Mouse (Mus musculus) forebrain, embryonic 10.5 days (tissue): ENCODE measurements around the gene Aox1. TPM values are rescaled to one million over a fixed set of nuclear protein-coding genes. Genes with fewer than 3 reads are reported as not detected.
A peak's percentile ranks its signal among the peaks of the same experiment; 100 is the strongest.

Source experiments
- DNase-seq: peaks from one replicate; pipeline ENCODE4 v3.0.0-alpha.2; 2017; ENCODE audit warnings: low spot score; ENCODE audit errors: extremely low spot score
- H3K27ac ChIP-seq: fragments of 300-500 bp; sonication (generic); 2 replicates; pipeline ENCODE4 v1.5.1; 2016; ENCODE audit warnings: mild to moderate bottlenecking
- H3K27me3 ChIP-seq: fragments of 300-500 bp; sonication (generic); 2 replicates; pipeline ENCODE4 v1.6.1; 2016; ENCODE audit warnings: mild to moderate bottlenecking; ENCODE audit not compliant: poor library complexity, severe bottlenecking
- H3K36me3 ChIP-seq: fragments of 300-500 bp; sonication (generic); replicated peaks from 2 replicates; pipeline ENCODE4 v1.6.1; 2016; ENCODE audit warnings: mild to moderate bottlenecking, moderate library complexity
- H3K4me1 ChIP-seq: fragments of 300-500 bp; sonication (generic); 2 replicates; pipeline ENCODE4 v1.6.1; 2016
- H3K4me3 ChIP-seq: fragments of 300-500 bp; sonication (generic); 2 replicates; pipeline ENCODE4 v1.5.1; 2016; ENCODE audit warnings: mild to moderate bottlenecking, moderate library complexity
- H3K9me3 ChIP-seq: fragments of 300-500 bp; sonication (generic); 2 replicates; pipeline ENCODE4 v1.6.1; 2016; ENCODE audit warnings: mild to moderate bottlenecking, moderate library complexity
- WGBS: fragments of 180-500 bp; shearing (Covaris S2); methylation state at CpG from one replicate; pipeline ENCODE4 v1.1.7; 2016; 5-methylcytosine and 5-hydroxymethylcytosine counted together
- polyA plus RNA-seq: library from polyadenylated mRNA; unstranded; fragments of >200 nt; fragmentation: Nextera tagmentation; extraction: Ambion mirVana; gene quantifications from 2 replicates; pipeline ENCODE4 v1.2.1, GENCODE M21; 2016

The Aox1 gene
- polyA plus RNA-seq, 1 experiment from 2014 or later, result 0.07 TPM

GRCm38 (mm10) chr1:58091992-58092560 lies 62.3 kb downstream of the Aox1 start:
- H3K9me3 ChIP-seq, result no peaks in the 10 kb centered on the region
- DNase-seq, result no peak
- no peak overlapping the region for H3K27ac ChIP-seq
- H3K36me3 ChIP-seq, result no peaks in the 10 kb centered on the region
- H3K27me3 ChIP-seq, result no peaks in the 10 kb centered on the region
- no peak overlapping the region for H3K4me3 ChIP-seq
- no peaks in the 10 kb centered on the region for H3K4me1 ChIP-seq
- WGBS, result 81% methylated on average over 2 of the region's 2 CpGs

GRCm38 (mm10) chr1:58097338-58097737 lies 67.6 kb downstream of the Aox1 start:
- Histone ChIP-seq H3K4me3 (no peak overlapping the region), H3K4me1 (no peaks in the 10 kb centered on the region), H3K36me3 (no peaks in the 10 kb centered on the region), H3K27me3 (no peaks in the 10 kb centered on the region), H3K9me3 (no peaks in the 10 kb centered on the region), H3K27ac (no peak overlapping the region)
- 94% methylated on average over 6 of the region's 6 CpGs for WGBS
- DNase-seq, result no peak

- H3K27ac ChIP-seq, result no peak overlapping the region
- H3K9me3 ChIP-seq, result no peaks in the 10 kb centered on the region
- H3K36me3 ChIP-seq, result no peaks in the 10 kb centered on the region
- H3K27me3 ChIP-seq, result no peaks in the 10 kb centered on the region
- no peak overlapping the region for H3K4me3 ChIP-seq
- no peak for DNase-seq
- H3K4me1 ChIP-seq, result no peaks in the 10 kb centered on the region
Observed at GRCm38 (mm10) chr1:58099119-58099518, 69.4 kb downstream of the Aox1 start.

- H3K27ac ChIP-seq, result no peak overlapping the region
Observed at GRCm38 (mm10) chr1:58101531-58102146, 71.9 kb downstream of the Aox1 start.

GRCm38 (mm10) chr1:58102494-58102893 lies 72.8 kb downstream of the Aox1 start:
- no peaks in the 10 kb centered on the region for H3K36me3 ChIP-seq
- H3K9me3 ChIP-seq, result no peaks in the 10 kb centered on the region
- 83% methylated on average over 7 of the region's 7 CpGs for WGBS
- no peak overlapping the region for H3K27ac ChIP-seq
- no peaks in the 10 kb centered on the region for H3K4me1 ChIP-seq
- no peaks in the 10 kb centered on the region for H3K27me3 ChIP-seq
- no peak overlapping the region for H3K4me3 ChIP-seq
- DNase-seq, result no peak

More at GRCm38 (mm10) chr1:58101531-58102146, 71.9 kb downstream of the Aox1 start:
- Histone ChIP-seq H3K4me3 (no peak overlapping the region), H3K4me1 (no peaks in the 10 kb centered on the region), H3K36me3 (no peaks in the 10 kb centered on the region), H3K27me3 (no peaks in the 10 kb centered on the region), H3K9me3 (no peaks in the 10 kb centered on the region)
- DNase-seq, result no peak
- 84% methylated on average over 2 of the region's 2 CpGs for WGBS

GRCm38 (mm10) chr1:58105685-58106084 lies 76.0 kb downstream of the Aox1 start:
- 89% methylated on average over 6 of the region's 6 CpGs for WGBS
- H3K36me3 ChIP-seq, result no peaks in the 10 kb centered on the region
- no peak overlapping the region for H3K4me3 ChIP-seq
- no peaks in the 10 kb centered on the region for H3K27me3 ChIP-seq
- no peaks in the 10 kb centered on the region for H3K4me1 ChIP-seq
- H3K9me3 ChIP-seq, result no peaks in the 10 kb centered on the region
- DNase-seq, result no peak
- no peak overlapping the region for H3K27ac ChIP-seq

GRCm38 (mm10) chr1:58107066-58107465 lies 77.3 kb downstream of the Aox1 start:
- H3K27me3 ChIP-seq, result no peaks in the 10 kb centered on the region
- H3K27ac ChIP-seq, result no peak overlapping the region
- no peaks in the 10 kb centered on the region for H3K4me1 ChIP-seq
- no peak for DNase-seq
- H3K36me3 ChIP-seq, result no peaks in the 10 kb centered on the region
- H3K4me3 ChIP-seq, result no peak overlapping the region
- 95% methylated on average over 2 of the region's 2 CpGs for WGBS
- H3K9me3 ChIP-seq, result no peaks in the 10 kb centered on the region

- H3K4me1 ChIP-seq, result no peaks in the 10 kb centered on the region
- 92% methylated on average over 5 of the region's 5 CpGs for WGBS
- H3K9me3 ChIP-seq, result no peaks in the 10 kb centered on the region
- H3K36me3 ChIP-seq, result no peaks in the 10 kb centered on the region
- no peaks in the 10 kb centered on the region for H3K27me3 ChIP-seq
- no peak overlapping the region for H3K27ac ChIP-seq
- H3K4me3 ChIP-seq, result no peak overlapping the region
- DNase-seq, result no peak
Observed at GRCm38 (mm10) chr1:58110241-58110640, 80.5 kb downstream of the Aox1 start.

GRCm38 (mm10) chr1:58111315-58111714 lies 81.6 kb downstream of the Aox1 start:
- H3K27me3 ChIP-seq, result no peaks in the 10 kb centered on the region
- H3K9me3 ChIP-seq, result no peaks in the 10 kb centered on the region
- H3K36me3 ChIP-seq, result no peaks in the 10 kb centered on the region
- no peak overlapping the region for H3K27ac ChIP-seq
- no peaks in the 10 kb centered on the region for H3K4me1 ChIP-seq
- 87% methylated on average over 4 of the region's 4 CpGs for WGBS
- no peak overlapping the region for H3K4me3 ChIP-seq
- DNase-seq, result no peak

GRCm38 (mm10) chr1:58112880-58113279 lies 83.1 kb downstream of the Aox1 start, which contains the start of gene Aox3:
TSS of gene Aox3 (plus strand) at chr1:58113130.
- peak; percentile 66 for DNase-seq
- Histone ChIP-seq H3K4me3 (no peak within 1 kb of the TSS), H3K27ac (no peak within 1 kb of the TSS), H3K27me3 (no peaks in the 10 kb centered on the region), H3K36me3 (no peaks in the 10 kb centered on the region), H3K4me1 (peaks cover 8% of the 10 kb centered on the region; the same call in 1 of the 2 replicates), H3K9me3 (no peaks in the 10 kb centered on the region)
- WGBS, result 19% methylated on average over 11 of the region's 11 CpGs

GRCm38 (mm10) chr1:58113441-58113840 lies 83.7 kb downstream of the Aox1 start:
- DNase-seq, result no peak
- H3K27me3 ChIP-seq, result no peaks in the 10 kb centered on the region
- no peak overlapping the region for H3K4me3 ChIP-seq
- no peaks in the 10 kb centered on the region for H3K36me3 ChIP-seq
- H3K4me1 ChIP-seq, result peaks cover 9% of the 10 kb centered on the region; the same call in 1 of the 2 replicates
- H3K27ac ChIP-seq, result no peak overlapping the region
- H3K9me3 ChIP-seq, result no peaks in the 10 kb centered on the region

- Histone ChIP-seq H3K4me3 (no peak overlapping the region), H3K9me3 (no peaks in the 10 kb centered on the region), H3K4me1 (peaks cover 9% of the 10 kb centered on the region; the same call in 1 of the 2 replicates), H3K36me3 (no peaks in the 10 kb centered on the region), H3K27ac (no peak overlapping the region), H3K27me3 (no peaks in the 10 kb centered on the region)
- DNase-seq, result no peak
- WGBS, result 77% methylated on average over 6 of the region's 6 CpGs
Observed at GRCm38 (mm10) chr1:58114021-58114560, 84.4 kb downstream of the Aox1 start.

- Histone ChIP-seq H3K36me3 (no peaks in the 10 kb centered on the region), H3K27me3 (no peaks in the 10 kb centered on the region), H3K9me3 (no peaks in the 10 kb centered on the region), H3K4me3 (no peak overlapping the region), H3K27ac (no peak overlapping the region), H3K4me1 (peaks cover 9% of the 10 kb centered on the region; the same call in 1 of the 2 replicates)
- DNase-seq, result no peak
- WGBS, result 81% methylated on average over 12 of the region's 12 CpGs
Observed at GRCm38 (mm10) chr1:58114666-58115375, 85.1 kb downstream of the Aox1 start.
